Mouse (Mus musculus): Measurements from ENCODE around the gene Kansl2. TPM values are rescaled to one million over a fixed set of nuclear protein-coding genes. Genes with fewer than 3 reads are reported as not detected.
A peak's percentile ranks its signal among the peaks of the same experiment; 100 is the strongest.

Kansl2 gene
- total RNA-seq (2021) = 10 to 100 TPM; 74.0 to 75.6 TPM

DNA sequence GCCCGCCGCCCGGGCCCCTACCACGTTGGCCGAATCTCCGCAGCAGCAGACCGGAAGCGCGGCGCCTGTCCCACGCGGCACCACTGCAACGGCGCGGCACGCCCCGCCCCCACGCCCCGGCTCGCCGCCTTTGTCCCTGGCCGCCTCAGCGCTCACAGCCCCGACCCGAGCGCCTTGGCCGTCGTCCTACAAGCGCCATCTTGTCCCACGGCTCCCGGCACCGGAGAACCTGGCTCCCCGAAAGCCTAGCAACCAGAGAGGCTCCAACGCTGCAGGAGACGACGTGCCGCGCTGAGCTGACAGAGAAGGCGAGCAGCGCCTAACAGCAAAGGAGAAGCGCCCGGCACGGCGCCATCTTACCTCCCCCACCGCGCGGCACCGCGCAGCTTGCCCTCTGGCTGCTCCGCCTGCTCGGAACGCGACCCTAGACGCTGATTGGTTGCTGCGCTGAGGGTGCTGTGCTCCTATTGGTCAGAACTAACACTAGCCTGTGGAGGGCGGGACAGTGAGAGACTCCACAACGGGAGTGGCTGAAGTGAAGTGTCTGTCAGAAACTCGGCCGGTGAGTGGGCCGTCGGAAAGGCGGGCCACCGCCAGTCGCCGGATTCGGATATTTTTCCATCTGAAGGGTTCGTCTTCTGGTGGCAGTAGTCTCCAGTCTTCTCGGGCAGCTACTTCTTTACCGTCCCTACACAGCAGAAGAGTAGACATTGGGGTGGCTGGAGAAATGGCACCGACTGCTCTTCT lies at the start of gene Kansl2:
TSS of gene Kansl2 (minus strand) at position 384 of the 747 bp plus-strand sequence.
- intact Hi-C loops (cut with DNase I) = loop anchor here (2.0 kb wide), 1 partner anchor 33 kb away; no protein-coding TSS in a partner anchor
- peak; percentile 97 for DNase-seq (ENCODE audit: low spot score)

- DNase-seq (ENCODE audit: low spot score) = no peak
- intact Hi-C loops (cut with DNase I) = loop anchor here (5.0 kb wide), 1 partner anchor 114 kb away; no protein-coding TSS in a partner anchor
These were observed 48.9 kb upstream of the Kansl2 start for GRCm38 (mm10) chr15:98582996-98583395.

DNA sequence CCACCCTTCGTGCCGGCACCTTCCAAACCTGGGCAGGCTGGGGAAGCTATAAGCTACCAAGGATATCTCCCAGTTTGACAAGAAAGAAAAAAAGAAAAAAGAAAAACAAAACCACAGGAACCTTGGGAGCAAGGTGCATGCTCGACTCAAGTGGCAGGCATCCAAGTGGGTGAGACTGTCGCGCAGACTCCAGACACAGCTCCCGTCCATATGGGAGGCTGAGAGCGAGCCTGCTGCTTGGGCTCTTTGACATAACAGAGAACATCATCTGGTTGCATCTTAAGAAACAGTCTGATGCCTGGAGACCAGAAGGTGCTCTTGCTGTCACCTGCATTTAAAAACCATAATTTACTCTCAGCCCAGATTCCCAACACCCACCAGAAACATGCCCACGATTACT lies 48.3 kb upstream of the Kansl2 start:
- no peak for DNase-seq (ENCODE audit: low spot score)

GRCm38 (mm10) chr15:98579795-98580464 lies 45.9 kb upstream of the Kansl2 start:
- DNase-seq (ENCODE audit: low spot score) = no peak
- intact Hi-C loops (cut with DNase I) = loop anchor here (1.0 to 10.0 kb wide), 3 partner anchors 37 to 245 kb away; no protein-coding TSS in a partner anchor

More for the DNA sequence above, 48.3 kb upstream of the Kansl2 start:
- intact Hi-C loops (cut with DNase I) = loop anchor here (5.0 kb wide), 1 partner anchor 115 kb away; no protein-coding TSS in a partner anchor

- no peak for DNase-seq (ENCODE audit: low spot score)
- intact Hi-C loops (cut with DNase I) = loop anchor here (10.0 kb wide), 1 partner anchor 245 kb away; no protein-coding TSS in a partner anchor
These were observed 45.2 kb upstream of the Kansl2 start for GRCm38 (mm10) chr15:98579310-98579709.

- no peak for DNase-seq (ENCODE audit: low spot score)
- intact Hi-C loops (cut with DNase I) = loop anchor here (10.0 kb wide), 1 partner anchor 252 kb away; no protein-coding TSS in a partner anchor
These were observed 39.2 kb upstream of the Kansl2 start for GRCm38 (mm10) chr15:98573293-98573692.

GRCm38 (mm10) chr15:98570873-98571538 lies 36.9 kb upstream of the Kansl2 start, which contains the start of the genes Ccnt1 and 4930415O20Rik:
TSS of gene Ccnt1 (minus strand) at chr15:98570923.
TSS of gene 4930415O20Rik (plus strand) at chr15:98571004.
- intact Hi-C loops (cut with DNase I) = loop anchor here (10.0 kb wide), 1 partner anchor 254 kb away; no protein-coding TSS in a partner anchor
- DNase-seq (ENCODE audit: low spot score) = no peak

- intact Hi-C loops (cut with DNase I) = loop anchor here (10.0 kb wide), 1 partner anchor 255 kb away; no protein-coding TSS in a partner anchor
- no peak for DNase-seq (ENCODE audit: low spot score)
These were observed 35.8 kb upstream of the Kansl2 start for GRCm38 (mm10) chr15:98569795-98570365.

DNA sequence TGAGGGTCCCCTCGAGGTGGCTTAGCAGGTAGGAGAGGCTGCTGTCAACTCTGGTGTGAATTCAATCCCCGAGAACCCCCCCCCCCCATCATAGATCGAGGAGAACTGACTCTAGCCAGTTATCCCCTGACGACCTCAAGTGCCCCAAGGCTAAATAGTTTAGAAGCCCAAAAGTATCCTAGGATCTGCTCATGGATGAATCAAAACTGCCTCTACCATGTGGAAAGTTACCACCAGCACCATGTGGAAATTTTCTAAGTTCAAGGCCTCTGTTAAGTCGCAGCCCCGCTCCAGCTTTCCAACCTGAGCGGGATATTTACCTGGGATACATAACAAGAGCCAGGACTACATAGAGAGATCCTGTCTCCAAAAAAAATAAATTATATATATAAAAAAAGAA lies 35.2 kb upstream of the Kansl2 start:
- DNase-seq (ENCODE audit: low spot score) = no peak
- intact Hi-C loops (cut with DNase I) = no loop called here

- intact Hi-C loops (cut with DNase I) = no loop called here
- no peak for DNase-seq (ENCODE audit: low spot score)
These were observed 34.4 kb upstream of the Kansl2 start for GRCm38 (mm10) chr15:98568256-98569033.

DNA sequence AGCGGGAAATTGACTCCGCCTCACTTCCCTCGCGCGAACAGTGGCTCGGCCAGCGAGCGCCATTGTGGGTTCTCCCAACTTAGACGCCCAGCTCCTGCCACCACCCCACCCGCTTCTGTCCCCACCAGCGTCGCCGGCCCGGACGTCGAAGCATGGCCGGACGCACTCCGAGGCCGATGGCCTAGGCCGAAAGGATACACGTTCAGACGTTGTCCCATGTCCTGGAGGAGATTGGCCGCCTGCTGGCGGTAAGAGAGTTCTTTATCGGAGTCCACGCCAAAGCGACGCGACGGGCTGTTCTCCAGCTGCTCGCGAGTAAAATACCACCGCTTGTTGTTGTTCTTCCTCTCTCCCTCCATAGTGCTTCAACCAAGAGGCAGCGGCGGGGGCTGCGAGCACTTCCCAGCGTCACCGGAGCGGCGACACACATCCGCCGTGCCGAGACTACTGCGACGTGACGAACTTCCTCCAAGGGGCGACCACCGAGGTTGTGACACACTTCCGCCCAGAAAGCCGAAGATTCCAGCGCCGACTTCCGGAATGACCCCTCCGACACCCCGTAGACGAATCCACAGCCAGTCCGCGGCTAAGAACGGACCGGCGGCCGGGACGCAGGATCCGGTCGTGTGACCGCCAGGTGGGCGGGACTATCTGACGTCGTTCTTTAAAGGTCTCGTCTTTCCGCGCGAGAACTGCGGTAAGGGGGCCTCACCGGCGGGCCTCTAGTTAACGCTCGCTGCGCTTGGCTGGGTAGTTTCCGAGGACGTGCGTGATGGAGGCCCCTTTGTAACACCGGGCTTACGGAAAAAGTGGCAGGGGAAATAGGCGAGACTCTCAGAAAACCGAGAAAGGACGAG lies 33.4 kb upstream of the Kansl2 start:
- intact Hi-C loops (cut with DNase I) = loop anchor here (2.0 kb wide), 1 partner anchor 35 kb away; no protein-coding TSS in a partner anchor
- DNase-seq (ENCODE audit: low spot score) = peak; percentile 99

DNA sequence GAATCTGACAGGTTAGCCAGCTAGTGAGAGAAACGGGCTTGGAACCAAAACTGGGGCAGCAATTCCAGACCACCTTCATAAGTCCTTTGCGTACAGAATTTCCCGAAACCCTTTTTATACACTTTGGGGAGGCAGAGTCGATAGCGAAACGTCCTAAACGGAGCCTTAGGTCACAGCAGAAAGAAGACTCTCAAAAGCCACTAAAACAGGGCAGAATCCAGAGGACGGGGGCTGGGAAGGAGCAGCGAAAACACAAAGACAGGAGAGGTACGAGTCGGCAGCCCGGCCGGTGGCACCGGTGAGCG lies 32.9 kb upstream of the Kansl2 start:
- intact Hi-C loops (cut with DNase I) = loop anchor here (2.0 kb wide), 1 partner anchor 34 kb away; no protein-coding TSS in a partner anchor
- no peak for DNase-seq (ENCODE audit: low spot score)

DNA sequence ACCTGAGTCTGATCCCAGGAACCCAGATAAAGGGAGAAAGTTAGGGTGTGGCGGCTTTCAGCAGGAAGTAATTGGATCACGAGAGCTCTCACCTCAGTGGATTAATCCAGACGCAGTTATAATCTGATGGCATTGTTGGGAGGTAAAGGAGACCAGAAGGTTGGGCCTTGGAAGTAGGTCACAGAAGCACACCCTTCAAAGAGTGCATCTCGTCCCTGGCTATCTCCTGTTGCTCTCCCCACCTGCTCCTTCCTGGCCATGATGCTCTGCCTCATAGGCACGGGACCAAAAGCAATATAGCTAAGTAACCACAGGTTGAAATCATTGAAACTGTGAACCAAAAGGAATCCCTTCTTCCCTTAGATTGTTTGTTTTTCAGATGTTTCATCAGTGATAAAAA lies 23.1 kb upstream of the Kansl2 start:
- intact Hi-C loops (cut with DNase I) = no loop called here
- no peak for DNase-seq (ENCODE audit: low spot score)

GRCm38 (mm10) chr15:98555881-98556280 lies 21.8 kb upstream of the Kansl2 start:
- intact Hi-C loops (cut with DNase I) = no loop called here
- DNase-seq (ENCODE audit: low spot score) = no peak

GRCm38 (mm10) chr15:98552758-98553157 lies 18.7 kb upstream of the Kansl2 start:
- intact Hi-C loops (cut with DNase I) = no loop called here

DNA sequence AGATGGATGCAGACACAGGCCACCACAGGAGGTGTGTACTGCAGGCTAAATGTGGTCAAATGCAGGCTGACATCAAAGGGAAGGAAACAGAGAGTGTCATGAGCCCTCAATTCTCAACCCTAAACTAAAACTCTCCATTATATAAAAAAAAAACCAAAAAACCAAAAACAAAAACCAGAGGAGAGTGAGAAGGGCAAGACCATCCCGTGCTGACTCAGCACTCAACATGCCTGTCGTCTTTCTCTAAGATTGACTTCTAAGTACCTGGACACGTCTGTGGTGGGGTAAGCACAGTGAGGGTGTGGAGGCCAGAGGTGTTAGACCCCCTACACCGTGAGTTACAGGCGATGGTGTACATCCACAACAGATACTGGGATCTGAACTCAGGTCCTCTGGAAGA lies 12.8 kb upstream of the Kansl2 start:
- DNase-seq (ENCODE audit: low spot score) = no peak
- intact Hi-C loops (cut with DNase I) = no loop called here

More at GRCm38 (mm10) chr15:98552758-98553157, 18.7 kb upstream of the Kansl2 start:
- no peak for DNase-seq (ENCODE audit: low spot score)

- intact Hi-C loops (cut with DNase I) = no loop called here
- no peak for DNase-seq (ENCODE audit: low spot score)
These were observed 11.1 kb upstream of the Kansl2 start for GRCm38 (mm10) chr15:98545151-98545550.

GRCm38 (mm10) chr15:98543341-98543740 lies 9.3 kb upstream of the Kansl2 start:
- DNase-seq (ENCODE audit: low spot score) = no peak
- intact Hi-C loops (cut with DNase I) = no loop called here
